Mouse (Mus musculus): ENCODE data around the gene Tmem44.

GRCm38 (mm10) chr16:30465680-30466298 lies 84.9 kb downstream of the Tmem44 start:
- TF ChIP-seq MAX (IDR thresholded peaks at IDR 0.05) = no peak
- TF ChIP-seq CTCF (IDR thresholded peaks at IDR 0.05; ENCODE audit: control insufficient read depth, insufficient read depth, insufficient read length) = no peak
